8 mouse cellular contexts compared by ENCODE assay signal in the genomic region with DNA sequence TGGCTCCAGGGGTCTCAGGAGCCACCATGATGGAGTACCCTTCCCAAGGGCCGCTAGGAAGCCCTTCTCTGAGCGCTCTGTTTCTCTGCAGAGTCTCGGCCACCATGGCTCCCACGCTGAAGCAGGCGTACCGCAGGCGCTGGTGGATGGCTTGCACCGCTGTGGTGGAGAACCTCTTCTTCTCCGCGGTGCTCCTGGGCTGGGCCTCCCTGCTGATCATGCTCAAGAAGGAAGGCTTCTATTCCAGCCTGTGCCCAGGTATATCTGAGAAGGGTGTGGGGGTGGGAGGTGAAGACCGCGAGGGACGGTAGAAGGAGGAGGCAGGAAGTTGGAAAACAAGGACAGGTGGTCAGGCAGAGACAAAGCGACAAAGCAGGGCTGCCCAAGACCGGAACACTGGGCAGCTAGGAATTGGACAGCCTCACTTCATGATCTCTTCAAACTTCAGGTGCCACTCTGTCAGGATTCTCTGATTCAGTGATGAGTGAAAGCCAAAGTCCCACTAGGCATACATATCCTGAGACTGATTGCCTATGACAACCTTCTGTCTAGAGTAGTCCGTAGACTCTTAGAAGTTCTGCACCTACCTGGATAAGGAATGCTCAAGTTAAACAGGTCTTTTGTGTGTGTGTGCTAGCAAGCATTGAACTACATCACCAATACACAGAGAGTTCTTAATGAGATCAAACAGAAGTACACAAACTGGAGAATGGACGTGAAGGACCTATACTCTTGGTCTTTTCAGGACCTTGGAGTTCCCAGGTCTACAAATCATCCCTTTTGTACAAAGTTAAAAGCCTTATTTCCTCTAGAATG. TPM values are rescaled to one million over a fixed set of nuclear protein-coding genes. Genes with fewer than 3 reads are reported as not detected.
DNase-seq lines count a peak whose midpoint lies in the region; ATAC-seq and TF ChIP-seq lines count a peak whose summit lies in the region.

No protein-coding gene starts in this region.

- WGBS in heart, adult 2 months, result 15% methylated on average over 17 of the region's 17 CpGs
- 7% methylated on average over 17 of the region's 17 CpGs for WGBS in heart, postnatal 0 days
- 4% methylated on average over 17 of the region's 17 CpGs for WGBS in liver, postnatal 0 days (ENCODE audit: insufficient replicate concordance)

- H3K4me3 ChIP-seq in heart, adult 2 months, result peak overlapping the region; percentile 69
- H3K4me3 ChIP-seq in ES-E14 (ENCODE audit: insufficient read depth in 1 of 2, low read depth in 1 of 2, low read length in 2 of 2, poor library complexity in 1 of 2, severe bottlenecking in 1 of 2), result peak overlapping the region; percentile 78 to 87
- peak overlapping the region; percentile 56 for H3K4me3 ChIP-seq in heart, postnatal 0 days (ENCODE audit: low read depth, low read length)
- H3K4me3 ChIP-seq in liver, postnatal 0 days (ENCODE audit: low read depth, low read length), result peak overlapping the region; percentile 89

- H3K27me3 ChIP-seq in heart, adult 2 months (ENCODE audit: control insufficient read depth, insufficient read depth, low read length), result peaks cover 4% of the 10 kb centered on the region; the same call in 1 of the 2 replicates
- peaks cover 13% of the 10 kb centered on the region for H3K27me3 ChIP-seq in heart, postnatal 0 days (ENCODE audit: control insufficient read depth, insufficient read depth, low read length)
- no peaks in the 10 kb centered on the region for H3K27me3 ChIP-seq in liver, postnatal 0 days (ENCODE audit: insufficient read depth, low read length)

- H3K79me2 ChIP-seq in heart, adult 2 months (replicated peaks; ENCODE audit: control insufficient read depth, insufficient read depth, low read length), result no peaks in the 10 kb centered on the region

- TF ChIP-seq POLR2A in heart, adult 2 months (IDR thresholded peaks at IDR 0.05; ENCODE audit: insufficient read depth, low read depth, low read length), result no peak

- DNase-seq in heart, adult 2 months, result no peak
- DNase-seq in heart, postnatal 10 days, result no peak
- no peak for DNase-seq in ES-E14 (ENCODE audit: low read depth, low spot score)
- no peak for DNase-seq in heart, postnatal 0 days (ENCODE audit: low spot score)
- no peak for DNase-seq in liver, postnatal 0 days
- no peak for DNase-seq in layer of hippocampus, adult 9-11 months
- no peak for DNase-seq in gastrocnemius, postnatal 4 days (ENCODE audit: low spot score in 2 of 2)
- DNase-seq in adrenal gland, postnatal 4 days (ENCODE audit: low spot score in 2 of 2), result no peak

- no peak for TF ChIP-seq EP300 in heart, adult 2 months (IDR thresholded peaks at IDR 0.05; ENCODE audit: insufficient read depth, low read depth, low read length)
- no peak for TF ChIP-seq EP300 in heart, postnatal 0 days (IDR thresholded peaks at IDR 0.05; ENCODE audit: low read depth)
- no peak for TF ChIP-seq EP300 in liver, postnatal 0 days (IDR thresholded peaks at IDR 0.05; ENCODE audit: low read depth)

- H3K4me2 ChIP-seq in heart, postnatal 0 days (ENCODE audit: low read depth, low read length), result peak overlapping the region; percentile 85
- peak overlapping the region; percentile 89 for H3K4me2 ChIP-seq in liver, postnatal 0 days (ENCODE audit: low read depth, low read length)

- peak overlapping the region; percentile 59 for H3K9ac ChIP-seq in heart, adult 2 months (ENCODE audit: low read depth, low read length)
- H3K9ac ChIP-seq in ES-E14 (ENCODE audit: insufficient read depth, low read depth, low read length, poor library complexity, severe bottlenecking), result peak overlapping the region; percentile 81
- peak overlapping the region; percentile 60 for H3K9ac ChIP-seq in heart, postnatal 0 days (replicated peaks; ENCODE audit: low read depth, low read length)
- H3K9ac ChIP-seq in liver, postnatal 0 days (replicated peaks), result peak overlapping the region; percentile 97

- H3K27ac ChIP-seq in heart, adult 2 months, result peak overlapping the region; percentile 68
- no peak overlapping the region for H3K27ac ChIP-seq in ES-E14 (ENCODE audit: insufficient read depth, low read depth, low read length, poor library complexity, severe bottlenecking)
- H3K27ac ChIP-seq in heart, postnatal 0 days (ENCODE audit: low read depth), result peak overlapping the region; percentile 23; the same call in 1 of the 2 replicates
- H3K27ac ChIP-seq in liver, postnatal 0 days (ENCODE audit: low read depth), result peak overlapping the region; percentile 93

- no peak for TF ChIP-seq CTCF in heart, adult 2 months (IDR thresholded peaks at IDR 0.05)
- no peak for TF ChIP-seq CTCF in heart, postnatal 0 days (IDR thresholded peaks at IDR 0.05; ENCODE audit: low read depth)
- TF ChIP-seq CTCF in liver, postnatal 0 days (IDR thresholded peaks at IDR 0.05; ENCODE audit: low read depth), result no peak

- in situ Hi-C loops in ES-E14 (cut with MboI; ENCODE audit: low sequenced_read_pairs in 2 of 2, unreplicated experiment in 2 of 2), result no loop called here

- H3K36me3 ChIP-seq in heart, adult 2 months (ENCODE audit: control insufficient read depth, insufficient read depth, low read length), result no peaks in the 10 kb centered on the region
- no peaks in the 10 kb centered on the region for H3K36me3 ChIP-seq in ES-E14 (ENCODE audit: control insufficient read depth, insufficient read depth, low read length, poor library complexity, severe bottlenecking)
- H3K36me3 ChIP-seq in heart, postnatal 0 days (replicated peaks; ENCODE audit: control insufficient read depth, insufficient read depth, low read length), result no peaks in the 10 kb centered on the region
- peaks cover 25% of the 10 kb centered on the region for H3K36me3 ChIP-seq in liver, postnatal 0 days (replicated peaks; ENCODE audit: insufficient read depth, low read length)

- ATAC-seq in heart, postnatal 0 days (ENCODE audit: insufficient read depth, low read depth), result peak; percentile 13; the same call in 1 of the 2 replicates
- peak; percentile 1; the same call in 1 of the 2 replicates for ATAC-seq in liver, postnatal 0 days

- H3K9me3 ChIP-seq in ES-E14 (ENCODE audit: control insufficient read depth, insufficient read depth, low read depth, low read length), result no peaks in the 10 kb centered on the region
- H3K9me3 ChIP-seq in heart, postnatal 0 days (replicated peaks; ENCODE audit: control insufficient read depth, low read length), result no peaks in the 10 kb centered on the region
- no peaks in the 10 kb centered on the region for H3K9me3 ChIP-seq in liver, postnatal 0 days (ENCODE audit: low read length)

- no peaks in the 10 kb centered on the region; the same call in 1 of the 2 replicates for H3K4me1 ChIP-seq in heart, adult 2 months (ENCODE audit: control insufficient read depth, insufficient read depth, low read length)
- H3K4me1 ChIP-seq in ES-E14 (ENCODE audit: control insufficient read depth in 2 of 2, insufficient read depth in 2 of 2, low read length in 2 of 2, poor library complexity in 1 of 2), result peaks cover 18 to 19% of the 10 kb centered on the region in 2 experiments; a peak in 3 of 4 replicates
- peaks cover 27% of the 10 kb centered on the region for H3K4me1 ChIP-seq in heart, postnatal 0 days (ENCODE audit: control insufficient read depth, insufficient read depth)
- H3K4me1 ChIP-seq in liver, postnatal 0 days (ENCODE audit: insufficient read depth), result peaks cover 45% of the 10 kb centered on the region

- intact Hi-C loops in heart, adult 2 months (cut with DNase I), result no loop called here
- intact Hi-C loops in heart, postnatal 10 days (cut with DNase I), result no loop called here

RNA-seq across cellular contexts. Expression of a gene that starts 2.3 kb away (rescaled TPM):
- 1 to 10 TPM; 2.1 to 2.3 TPM for total RNA-seq in heart, adult 2 months (2021)
- 3.7 and 6.7 TPM in 2 replicates for polyA plus RNA-seq in heart, adult 2 months (2012; rRNA removed)
- 1 to 10 TPM; 2.2 to 3.4 TPM for total RNA-seq in heart, postnatal 10 days (2021)
- total RNA-seq in ES-E14 (2012; rRNA removed), result 30.2 and 47.0 TPM in 2 replicates
- 3.9 and 14.1 TPM in 2 replicates for total RNA-seq in heart, postnatal 0 days (2014; rRNA removed; ENCODE audit: low replicate concordance)
- 2.8 and 2.9 TPM in 2 replicates for polyA plus RNA-seq in heart, postnatal 0 days (2015; fragmentation: Nextera tagmentation; extraction: Ambion mirVana)
- 67.8 and 74.2 TPM in 2 replicates for polyA plus RNA-seq in liver, postnatal 0 days (2015; fragmentation: Nextera tagmentation; extraction: Ambion mirVana)
- 1 to 10 TPM; 5.6 to 7.8 TPM for total RNA-seq in gastrocnemius, postnatal 4 days (2021)
- 10 to 100 TPM in 1 of 2 experiments, 1 to 10 TPM in 1; 8.8 to 11.1 TPM for total RNA-seq in adrenal gland, postnatal 4 days (2021)

RNA-seq across cellular contexts. Expression of a gene that starts 14.2 kb away (rescaled TPM):
- total RNA-seq in heart, adult 2 months (2021), result 100 to 1,000 TPM; 106 to 129 TPM
- polyA plus RNA-seq in heart, adult 2 months (2012; rRNA removed), result 123 and 136 TPM in 2 replicates
- 100 to 1,000 TPM; 122 to 124 TPM for total RNA-seq in heart, postnatal 10 days (2021)
- total RNA-seq in ES-E14 (2012; rRNA removed), result 60.2 and 73.5 TPM in 2 replicates
- total RNA-seq in heart, postnatal 0 days (2014; rRNA removed; ENCODE audit: low replicate concordance), result 117 and 140 TPM in 2 replicates
- polyA plus RNA-seq in heart, postnatal 0 days (2015; fragmentation: Nextera tagmentation; extraction: Ambion mirVana), result 129 and 133 TPM in 2 replicates
- polyA plus RNA-seq in liver, postnatal 0 days (2015; fragmentation: Nextera tagmentation; extraction: Ambion mirVana), result 59.8 and 63.9 TPM in 2 replicates
- total RNA-seq in gastrocnemius, postnatal 4 days (2021), result 10 to 100 TPM; 48.9 to 51.4 TPM
- total RNA-seq in adrenal gland, postnatal 4 days (2021), result 10 to 100 TPM; 40.5 to 43.7 TPM

RNA-seq across cellular contexts. Expression of a gene that starts 18.5 kb away (rescaled TPM):
- total RNA-seq in heart, adult 2 months (2021), result not detected
- polyA plus RNA-seq in heart, adult 2 months (2012; rRNA removed), result not detected in 2 replicates
- total RNA-seq in heart, postnatal 10 days (2021), result under 1 TPM in 1 of 2 experiments, not detected in 1; 0.14 TPM
- total RNA-seq in ES-E14 (2012; rRNA removed), result 4.4 and 4.9 TPM in 2 replicates
- total RNA-seq in heart, postnatal 0 days (2014; rRNA removed; ENCODE audit: low replicate concordance), result not detected in 2 replicates
- polyA plus RNA-seq in heart, postnatal 0 days (2015; fragmentation: Nextera tagmentation; extraction: Ambion mirVana), result 0.07 and 0.12 TPM in 2 replicates
- 0.15 and 0.98 TPM in 2 replicates for polyA plus RNA-seq in liver, postnatal 0 days (2015; fragmentation: Nextera tagmentation; extraction: Ambion mirVana)
- total RNA-seq in gastrocnemius, postnatal 4 days (2021), result 10 to 100 TPM; 57.0 to 70.9 TPM
- 1 to 10 TPM; 1.8 to 3.9 TPM for total RNA-seq in adrenal gland, postnatal 4 days (2021)

RNA-seq across cellular contexts. Expression of a gene that starts 42.3 kb away (rescaled TPM):
- 100 to 1,000 TPM in 1 of 2 experiments, 10 to 100 TPM in 1; 26.5 to 109 TPM for total RNA-seq in heart, adult 2 months (2021)
- 42.0 and 131 TPM in 2 replicates for polyA plus RNA-seq in heart, adult 2 months (2012; rRNA removed)
- total RNA-seq in heart, postnatal 10 days (2021), result 10 to 100 TPM; 22.3 to 36.8 TPM
- 0.58 and 1.9 TPM in 2 replicates for total RNA-seq in ES-E14 (2012; rRNA removed)
- total RNA-seq in heart, postnatal 0 days (2014; rRNA removed; ENCODE audit: low replicate concordance), result 40.0 and 47.0 TPM in 2 replicates
- polyA plus RNA-seq in heart, postnatal 0 days (2015; fragmentation: Nextera tagmentation; extraction: Ambion mirVana), result 29.8 and 36.9 TPM in 2 replicates
- 276 and 305 TPM in 2 replicates for polyA plus RNA-seq in liver, postnatal 0 days (2015; fragmentation: Nextera tagmentation; extraction: Ambion mirVana)
- total RNA-seq in gastrocnemius, postnatal 4 days (2021), result 10 to 100 TPM; 10.7 to 11.4 TPM
- 10 to 100 TPM; 31.1 to 35.4 TPM for total RNA-seq in adrenal gland, postnatal 4 days (2021)

RNA-seq across cellular contexts. Expression of a gene that starts 45.6 kb away (rescaled TPM):
- total RNA-seq in heart, adult 2 months (2021), result 1 to 10 TPM; 3.6 to 3.8 TPM
- 2.6 and 6.1 TPM in 2 replicates for polyA plus RNA-seq in heart, adult 2 months (2012; rRNA removed)
- 1 to 10 TPM; 4.0 to 8.0 TPM for total RNA-seq in heart, postnatal 10 days (2021)
- 0.79 and 0.80 TPM in 2 replicates for total RNA-seq in ES-E14 (2012; rRNA removed)
- 1.6 and 9.2 TPM in 2 replicates for total RNA-seq in heart, postnatal 0 days (2014; rRNA removed; ENCODE audit: low replicate concordance)
- polyA plus RNA-seq in heart, postnatal 0 days (2015; fragmentation: Nextera tagmentation; extraction: Ambion mirVana), result 0.91 and 1.1 TPM in 2 replicates
- polyA plus RNA-seq in liver, postnatal 0 days (2015; fragmentation: Nextera tagmentation; extraction: Ambion mirVana), result 0.14 and 0.31 TPM in 2 replicates
- under 1 TPM; 0.37 to 0.80 TPM for total RNA-seq in gastrocnemius, postnatal 4 days (2021)
- total RNA-seq in adrenal gland, postnatal 4 days (2021), result 1 to 10 TPM; 2.2 to 3.4 TPM
